Mouse (Mus musculus): ENCODE measurements around the gene Cpb1. TPM values are rescaled to one million over a fixed set of nuclear protein-coding genes. Genes with fewer than 3 reads are reported as not detected.

The Cpb1 gene
- 0.06 TPM in 1 of 2 replicates, not detected in the other for polyA plus RNA-seq (2015; fragmentation: Nextera tagmentation; extraction: Ambion mirVana)

GRCm38 (mm10) chr3:20275633-20276032 is at the start of gene Cpb1:
TSS of gene Cpb1 (minus strand) at chr3:20275733.
- Histone ChIP-seq H3K4me2 (ENCODE audit: low read length) (no peak within 1 kb of the TSS), H3K9ac (ENCODE audit: low read depth, low read length) (no peak within 1 kb of the TSS), H3K36me3 (ENCODE audit: control insufficient read depth, insufficient read depth, low read length) (no peaks in the 10 kb centered on the region), H3K27me3 (ENCODE audit: control insufficient read depth, insufficient read depth, low read depth, low read length) (no peaks in the 10 kb centered on the region), H3K4me3 (ENCODE audit: low read depth, low read length) (no peak within 1 kb of the TSS), H3K9me3 (replicated peaks; ENCODE audit: control insufficient read depth, low read length, poor library complexity, severe bottlenecking) (no peaks in the 10 kb centered on the region), H3K27ac (ENCODE audit: low read length) (no peak within 1 kb of the TSS), H3K4me1 (ENCODE audit: control insufficient read depth, insufficient read depth, low read length) (no peaks in the 10 kb centered on the region)
- no peak for ATAC-seq
- WGBS: 89% methylated on average over 3 of the region's 3 CpGs

- Histone ChIP-seq H3K4me1 (ENCODE audit: control insufficient read depth, insufficient read depth, low read length) (no peaks in the 10 kb centered on the region), H3K36me3 (ENCODE audit: control insufficient read depth, insufficient read depth, low read length) (no peaks in the 10 kb centered on the region), H3K4me2 (ENCODE audit: low read length) (no peak overlapping the region), H3K9ac (ENCODE audit: low read depth, low read length) (no peak overlapping the region), H3K27ac (ENCODE audit: low read length) (no peak overlapping the region), H3K27me3 (ENCODE audit: control insufficient read depth, insufficient read depth, low read depth, low read length) (no peaks in the 10 kb centered on the region), H3K9me3 (replicated peaks; ENCODE audit: control insufficient read depth, low read length, poor library complexity, severe bottlenecking) (no peaks in the 10 kb centered on the region), H3K4me3 (ENCODE audit: low read depth, low read length) (no peak overlapping the region)
- WGBS: 14% methylated on average over 1 of the region's 1 CpGs
- ATAC-seq: no peak
Observed at GRCm38 (mm10) chr3:20317233-20317632, 41.7 kb upstream of the Cpb1 start.

GRCm38 (mm10) chr3:20309142-20309541 is 33.6 kb upstream of the Cpb1 start:
- Histone ChIP-seq H3K9me3 (replicated peaks; ENCODE audit: control insufficient read depth, low read length, poor library complexity, severe bottlenecking) (no peaks in the 10 kb centered on the region), H3K27me3 (ENCODE audit: control insufficient read depth, insufficient read depth, low read depth, low read length) (no peaks in the 10 kb centered on the region), H3K9ac (ENCODE audit: low read depth, low read length) (no peak overlapping the region), H3K27ac (ENCODE audit: low read length) (no peak overlapping the region), H3K4me1 (ENCODE audit: control insufficient read depth, insufficient read depth, low read length) (no peaks in the 10 kb centered on the region), H3K36me3 (ENCODE audit: control insufficient read depth, insufficient read depth, low read length) (no peaks in the 10 kb centered on the region), H3K4me2 (ENCODE audit: low read length) (no peak overlapping the region), H3K4me3 (ENCODE audit: low read depth, low read length) (no peak overlapping the region)
- no peak for ATAC-seq
- WGBS: 92% methylated on average over 4 of the region's 4 CpGs

- 85% methylated on average over 4 of the region's 4 CpGs for WGBS
- Histone ChIP-seq H3K4me2 (ENCODE audit: low read length) (no peak overlapping the region), H3K4me3 (ENCODE audit: low read depth, low read length) (no peak overlapping the region), H3K27ac (ENCODE audit: low read length) (no peak overlapping the region), H3K27me3 (ENCODE audit: control insufficient read depth, insufficient read depth, low read depth, low read length) (no peaks in the 10 kb centered on the region), H3K9me3 (replicated peaks; ENCODE audit: control insufficient read depth, low read length, poor library complexity, severe bottlenecking) (no peaks in the 10 kb centered on the region), H3K4me1 (ENCODE audit: control insufficient read depth, insufficient read depth, low read length) (no peaks in the 10 kb centered on the region), H3K9ac (ENCODE audit: low read depth, low read length) (no peak overlapping the region), H3K36me3 (ENCODE audit: control insufficient read depth, insufficient read depth, low read length) (no peaks in the 10 kb centered on the region)
- ATAC-seq: no peak
Observed at GRCm38 (mm10) chr3:20307256-20307655, 31.7 kb upstream of the Cpb1 start.

- Histone ChIP-seq H3K4me2 (ENCODE audit: low read length) (no peak overlapping the region), H3K4me3 (ENCODE audit: low read depth, low read length) (no peak overlapping the region), H3K27me3 (ENCODE audit: control insufficient read depth, insufficient read depth, low read depth, low read length) (no peaks in the 10 kb centered on the region), H3K27ac (ENCODE audit: low read length) (no peak overlapping the region), H3K4me1 (ENCODE audit: control insufficient read depth, insufficient read depth, low read length) (no peaks in the 10 kb centered on the region), H3K9me3 (replicated peaks; ENCODE audit: control insufficient read depth, low read length, poor library complexity, severe bottlenecking) (no peaks in the 10 kb centered on the region), H3K36me3 (ENCODE audit: control insufficient read depth, insufficient read depth, low read length) (no peaks in the 10 kb centered on the region), H3K9ac (ENCODE audit: low read depth, low read length) (no peak overlapping the region)
- ATAC-seq: no peak
- 75% methylated on average over 2 of the region's 2 CpGs for WGBS
Observed at GRCm38 (mm10) chr3:20304758-20305352, 29.3 kb upstream of the Cpb1 start.

- no peak overlapping the region for H3K9ac ChIP-seq (ENCODE audit: low read depth, low read length)
- no peak overlapping the region for H3K4me3 ChIP-seq (ENCODE audit: low read depth, low read length)
- no peaks in the 10 kb centered on the region for H3K9me3 ChIP-seq (replicated peaks; ENCODE audit: control insufficient read depth, low read length, poor library complexity, severe bottlenecking)
- no peak overlapping the region for H3K4me2 ChIP-seq (ENCODE audit: low read length)
- ATAC-seq: no peak
- no peaks in the 10 kb centered on the region for H3K27me3 ChIP-seq (ENCODE audit: control insufficient read depth, insufficient read depth, low read depth, low read length)
- H3K4me1 ChIP-seq (ENCODE audit: control insufficient read depth, insufficient read depth, low read length): no peaks in the 10 kb centered on the region
- WGBS: 86% methylated on average over 3 of the region's 3 CpGs
- no peak overlapping the region for H3K27ac ChIP-seq (ENCODE audit: low read length)
- no peaks in the 10 kb centered on the region for H3K36me3 ChIP-seq (ENCODE audit: control insufficient read depth, insufficient read depth, low read length)
Observed at GRCm38 (mm10) chr3:20295546-20295945, 20.0 kb upstream of the Cpb1 start.

GRCm38 (mm10) chr3:20294542-20295348 is 19.2 kb upstream of the Cpb1 start:
- ATAC-seq: no peak
- Histone ChIP-seq H3K4me1 (ENCODE audit: control insufficient read depth, insufficient read depth, low read length) (no peaks in the 10 kb centered on the region), H3K27me3 (ENCODE audit: control insufficient read depth, insufficient read depth, low read depth, low read length) (no peaks in the 10 kb centered on the region), H3K36me3 (ENCODE audit: control insufficient read depth, insufficient read depth, low read length) (no peaks in the 10 kb centered on the region), H3K4me2 (ENCODE audit: low read length) (no peak overlapping the region), H3K27ac (ENCODE audit: low read length) (no peak overlapping the region), H3K4me3 (ENCODE audit: low read depth, low read length) (no peak overlapping the region), H3K9ac (ENCODE audit: low read depth, low read length) (no peak overlapping the region), H3K9me3 (replicated peaks; ENCODE audit: control insufficient read depth, low read length, poor library complexity, severe bottlenecking) (no peaks in the 10 kb centered on the region)
- 86% methylated on average over 9 of the region's 9 CpGs for WGBS

GRCm38 (mm10) chr3:20291370-20291769 is 15.8 kb upstream of the Cpb1 start:
- H3K27ac ChIP-seq (ENCODE audit: low read length): no peak overlapping the region
- no peak for ATAC-seq
- no peak overlapping the region for H3K4me2 ChIP-seq (ENCODE audit: low read length)
- no peaks in the 10 kb centered on the region for H3K4me1 ChIP-seq (ENCODE audit: control insufficient read depth, insufficient read depth, low read length)
- no peaks in the 10 kb centered on the region for H3K36me3 ChIP-seq (ENCODE audit: control insufficient read depth, insufficient read depth, low read length)
- no peak overlapping the region for H3K9ac ChIP-seq (ENCODE audit: low read depth, low read length)
- H3K27me3 ChIP-seq (ENCODE audit: control insufficient read depth, insufficient read depth, low read depth, low read length): no peaks in the 10 kb centered on the region
- H3K9me3 ChIP-seq (replicated peaks; ENCODE audit: control insufficient read depth, low read length, poor library complexity, severe bottlenecking): no peaks in the 10 kb centered on the region
- H3K4me3 ChIP-seq (ENCODE audit: low read depth, low read length): no peak overlapping the region

- H3K27ac ChIP-seq (ENCODE audit: low read length): no peak overlapping the region
- no peaks in the 10 kb centered on the region for H3K4me1 ChIP-seq (ENCODE audit: control insufficient read depth, insufficient read depth, low read length)
- no peaks in the 10 kb centered on the region for H3K36me3 ChIP-seq (ENCODE audit: control insufficient read depth, insufficient read depth, low read length)
- H3K4me2 ChIP-seq (ENCODE audit: low read length): no peak overlapping the region
- 94% methylated on average over 2 of the region's 2 CpGs for WGBS
- no peaks in the 10 kb centered on the region for H3K27me3 ChIP-seq (ENCODE audit: control insufficient read depth, insufficient read depth, low read depth, low read length)
- H3K9me3 ChIP-seq (replicated peaks; ENCODE audit: control insufficient read depth, low read length, poor library complexity, severe bottlenecking): no peaks in the 10 kb centered on the region
- H3K9ac ChIP-seq (ENCODE audit: low read depth, low read length): no peak overlapping the region
- no peak overlapping the region for H3K4me3 ChIP-seq (ENCODE audit: low read depth, low read length)
- no peak for ATAC-seq
Observed at GRCm38 (mm10) chr3:20288761-20289160, 13.2 kb upstream of the Cpb1 start.

All from midbrain, embryonic 16.5 days (tissue).